Mouse (Mus musculus) forebrain, embryonic 16.5 days (tissue): ENCODE measurements around the gene Pkp4. TPM values are rescaled to one million over a fixed set of nuclear protein-coding genes. Genes with fewer than 3 reads are reported as not detected.

Experiments used
- ATAC-seq: fragments of 200-750 bp; cut with Nextera tagmentation; 2 replicates; pipeline ENCODE4 v1.8.0; 2017; ENCODE audit warnings: mild to moderate bottlenecking, moderate library complexity
- H3K27ac ChIP-seq: fragments of 300-500 bp; sonication (generic); 2 replicates; pipeline ENCODE4 v1.5.1; 2014; ENCODE audit warnings: low read length, control low read depth
- H3K27me3 ChIP-seq: fragments of 300-500 bp; sonication (generic); replicated peaks from 2 replicates; pipeline ENCODE4 v1.6.1; 2014; ENCODE audit warnings: low read length; ENCODE audit not compliant: control insufficient read depth, insufficient read depth
- H3K36me3 ChIP-seq: fragments of 300-500 bp; sonication (generic); 2 replicates; pipeline ENCODE4 v1.6.1; 2014; ENCODE audit not compliant: control insufficient read depth, insufficient read depth
- H3K4me1 ChIP-seq: fragments of 300-500 bp; sonication (generic); replicated peaks from 2 replicates; pipeline ENCODE4 v1.6.1; 2014; ENCODE audit warnings: low read length; ENCODE audit not compliant: control insufficient read depth, insufficient read depth
- H3K4me2 ChIP-seq: fragments of 300-500 bp; sonication (generic); 2 replicates; pipeline ENCODE4 v1.6.1; 2014; ENCODE audit warnings: mild to moderate bottlenecking, low read length, control low read depth
- H3K4me3 ChIP-seq: fragments of 300-500 bp; sonication (generic); replicated peaks from 2 replicates; pipeline ENCODE4 v1.5.1; 2014; ENCODE audit warnings: mild to moderate bottlenecking, low read length, control low read depth
- H3K9ac ChIP-seq: fragments of 300-500 bp; sonication (generic); replicated peaks from 2 replicates; pipeline ENCODE4 v1.6.1; 2014; ENCODE audit warnings: low read depth, low read length, control low read depth
- H3K9me3 ChIP-seq: fragments of 300-500 bp; sonication (generic); 2 replicates; pipeline ENCODE4 v1.6.1; 2016; ENCODE audit warnings: low read length; ENCODE audit not compliant: control insufficient read depth
- WGBS: fragments of 180-500 bp; shearing (Covaris S2); extraction: QIAGEN DNeasy Blood & Tissue Kit; methylation state at CpG from one replicate; pipeline ENCODE4 v1.1.7; 2014; 5-methylcytosine and 5-hydroxymethylcytosine counted together
- polyA plus RNA-seq: library from polyadenylated mRNA; unstranded; fragments of >200 nt; fragmentation: Nextera tagmentation; extraction: Ambion mirVana; gene quantifications from 2 replicates; pipeline ENCODE4 v1.2.1, GENCODE M21; 2015

The Pkp4 gene
- polyA plus RNA-seq, 1 experiment from 2014 or later: 26.3 TPM

GRCm38 (mm10) chr2:59343834-59344233 lies 183.2 kb downstream of the Pkp4 start:
- H3K4me2 ChIP-seq: no peak overlapping the region
- H3K9ac ChIP-seq: no peak overlapping the region
- H3K36me3 ChIP-seq: peaks cover 7% of the 10 kb centered on the region
- WGBS: 97% methylated on average over 11 of the region's 11 CpGs
- no peak for ATAC-seq
- no peaks in the 10 kb centered on the region for H3K9me3 ChIP-seq
- H3K27ac ChIP-seq: no peak overlapping the region
- no peak overlapping the region for H3K4me3 ChIP-seq
- no peaks in the 10 kb centered on the region for H3K27me3 ChIP-seq
- H3K4me1 ChIP-seq: peaks cover 6% of the 10 kb centered on the region

- 94% methylated on average over 13 of the region's 13 CpGs for WGBS
- Histone ChIP-seq H3K36me3 (peaks cover 7% of the 10 kb centered on the region), H3K4me1 (peaks cover 6% of the 10 kb centered on the region), H3K9me3 (no peaks in the 10 kb centered on the region), H3K4me2 (no peak overlapping the region), H3K4me3 (no peak overlapping the region), H3K27me3 (no peaks in the 10 kb centered on the region), H3K27ac (no peak overlapping the region), H3K9ac (no peak overlapping the region)
- ATAC-seq: no peak
Observed at GRCm38 (mm10) chr2:59344699-59345098, 184.0 kb downstream of the Pkp4 start.

GRCm38 (mm10) chr2:59345141-59345839 lies 184.6 kb downstream of the Pkp4 start:
- Histone ChIP-seq H3K27me3 (no peaks in the 10 kb centered on the region), H3K4me3 (no peak overlapping the region), H3K4me1 (peaks cover 6% of the 10 kb centered on the region), H3K9ac (no peak overlapping the region), H3K9me3 (no peaks in the 10 kb centered on the region), H3K27ac (no peak overlapping the region), H3K36me3 (peaks cover 5% of the 10 kb centered on the region), H3K4me2 (no peak overlapping the region)
- 88% methylated on average over 11 of the region's 11 CpGs for WGBS
- ATAC-seq: no peak

- H3K27ac ChIP-seq: peak overlapping the region; percentile 23; the same call in 1 of the 2 replicates
- no peaks in the 10 kb centered on the region for H3K27me3 ChIP-seq
- H3K9me3 ChIP-seq: no peaks in the 10 kb centered on the region
- H3K4me3 ChIP-seq: no peak overlapping the region
- H3K9ac ChIP-seq: no peak overlapping the region
- no peak overlapping the region for H3K4me2 ChIP-seq
- peak; percentile 56; the same call in 1 of the 2 replicates for ATAC-seq
- peaks cover 12% of the 10 kb centered on the region for H3K4me1 ChIP-seq
- H3K36me3 ChIP-seq: peaks cover 3% of the 10 kb centered on the region; the same call in 1 of the 2 replicates
- WGBS: 77% methylated on average over 12 of the region's 12 CpGs
Observed at GRCm38 (mm10) chr2:59346443-59346842, 185.8 kb downstream of the Pkp4 start.

- 88% methylated on average over 8 of the region's 8 CpGs for WGBS
Observed at GRCm38 (mm10) chr2:59348585-59348984, 187.9 kb downstream of the Pkp4 start.

GRCm38 (mm10) chr2:59350094-59350493 lies 189.4 kb downstream of the Pkp4 start:
- ATAC-seq: no peak
- no peaks in the 10 kb centered on the region for H3K27me3 ChIP-seq
- 70% methylated on average over 3 of the region's 3 CpGs for WGBS
- H3K4me3 ChIP-seq: no peak overlapping the region
- H3K9ac ChIP-seq: no peak overlapping the region
- no peak overlapping the region for H3K4me2 ChIP-seq
- no peak overlapping the region; the same call in 1 of the 2 replicates for H3K27ac ChIP-seq
- peaks cover 18% of the 10 kb centered on the region for H3K4me1 ChIP-seq
- H3K9me3 ChIP-seq: no peaks in the 10 kb centered on the region
- peaks cover 3% of the 10 kb centered on the region; the same call in 1 of the 2 replicates for H3K36me3 ChIP-seq

More at GRCm38 (mm10) chr2:59348585-59348984, 187.9 kb downstream of the Pkp4 start:
- H3K4me2 ChIP-seq: no peak overlapping the region
- peaks cover 3% of the 10 kb centered on the region; the same call in 1 of the 2 replicates for H3K36me3 ChIP-seq
- no peaks in the 10 kb centered on the region for H3K9me3 ChIP-seq
- H3K4me3 ChIP-seq: no peak overlapping the region
- peaks cover 18% of the 10 kb centered on the region for H3K4me1 ChIP-seq
- no peak for ATAC-seq
- no peak overlapping the region for H3K27ac ChIP-seq
- H3K27me3 ChIP-seq: no peaks in the 10 kb centered on the region
- H3K9ac ChIP-seq: no peak overlapping the region

- peak overlapping the region; percentile 33; the same call in 1 of the 2 replicates for H3K9ac ChIP-seq
- H3K36me3 ChIP-seq: peaks cover 6% of the 10 kb centered on the region
- peak overlapping the region; percentile 24 for H3K4me2 ChIP-seq
Observed at GRCm38 (mm10) chr2:59351303-59352099, 190.9 kb downstream of the Pkp4 start.

GRCm38 (mm10) chr2:59353821-59354220 lies 193.2 kb downstream of the Pkp4 start:
- H3K27ac ChIP-seq: no peak overlapping the region
- no peak overlapping the region for H3K9ac ChIP-seq
- H3K36me3 ChIP-seq: peaks cover 2% of the 10 kb centered on the region
- ATAC-seq: no peak
- H3K4me1 ChIP-seq: peaks cover 13% of the 10 kb centered on the region
- H3K4me2 ChIP-seq: no peak overlapping the region
- H3K9me3 ChIP-seq: no peaks in the 10 kb centered on the region
- WGBS: 72% methylated on average over 3 of the region's 3 CpGs
- no peaks in the 10 kb centered on the region for H3K27me3 ChIP-seq
- no peak overlapping the region for H3K4me3 ChIP-seq

More at GRCm38 (mm10) chr2:59351303-59352099, 190.9 kb downstream of the Pkp4 start:
- Histone ChIP-seq H3K27ac (peak overlapping the region; percentile 82), H3K27me3 (no peaks in the 10 kb centered on the region), H3K9me3 (no peaks in the 10 kb centered on the region), H3K4me3 (peak overlapping the region; percentile 4; the same call in 1 of the 2 replicates), H3K4me1 (peaks cover 16% of the 10 kb centered on the region)
- WGBS: 46% methylated on average over 16 of the region's 16 CpGs
- peak; percentile 87 for ATAC-seq

- H3K27ac ChIP-seq: no peak overlapping the region
- no peaks in the 10 kb centered on the region for H3K9me3 ChIP-seq
- peaks cover 2% of the 10 kb centered on the region for H3K36me3 ChIP-seq
- no peak for ATAC-seq
- no peak overlapping the region for H3K9ac ChIP-seq
- H3K4me1 ChIP-seq: peaks cover 14% of the 10 kb centered on the region
- WGBS: 92% methylated on average over 5 of the region's 5 CpGs
- H3K27me3 ChIP-seq: no peaks in the 10 kb centered on the region
- H3K4me2 ChIP-seq: no peak overlapping the region
- H3K4me3 ChIP-seq: no peak overlapping the region
Observed at GRCm38 (mm10) chr2:59355531-59356289, 195.1 kb downstream of the Pkp4 start.
